Mouse (Mus musculus): Measurements from ENCODE around the gene Arid4a. TPM values are rescaled to one million over a fixed set of nuclear protein-coding genes. Genes with fewer than 3 reads are reported as not detected.

Arid4a gene
- polyA plus RNA-seq, 1 experiment from 2014 or later: 43.4 TPM

- WGBS: 71% methylated on average over 3 of the region's 3 CpGs
- no peaks in the 10 kb centered on the region for H3K9me3 ChIP-seq (ENCODE audit: control insufficient read depth, low read depth, low read length)
- H3K27me3 ChIP-seq (ENCODE audit: control insufficient read depth, insufficient read depth, low read length): no peaks in the 10 kb centered on the region
- no peak for ATAC-seq (ENCODE audit: insufficient number of reproducible peaks, insufficient read depth, low FRiP score, low read depth)
- no peak overlapping the region for H3K4me3 ChIP-seq (ENCODE audit: low read depth, low read length)
- H3K27ac ChIP-seq (ENCODE audit: low read length): no peak overlapping the region
- H3K9ac ChIP-seq (replicated peaks; ENCODE audit: low read depth, low read length): no peak overlapping the region
- H3K4me1 ChIP-seq (ENCODE audit: control insufficient read depth, insufficient read depth, low read length): no peaks in the 10 kb centered on the region
- peaks cover 8% of the 10 kb centered on the region for H3K36me3 ChIP-seq (ENCODE audit: control insufficient read depth, insufficient read depth, low read length)
- no peak overlapping the region for H3K4me2 ChIP-seq (replicated peaks; ENCODE audit: low read depth, low read length)
These were observed 35.3 kb downstream of the Arid4a start for GRCm38 (mm10) chr12:71051079-71051478.

DNA sequence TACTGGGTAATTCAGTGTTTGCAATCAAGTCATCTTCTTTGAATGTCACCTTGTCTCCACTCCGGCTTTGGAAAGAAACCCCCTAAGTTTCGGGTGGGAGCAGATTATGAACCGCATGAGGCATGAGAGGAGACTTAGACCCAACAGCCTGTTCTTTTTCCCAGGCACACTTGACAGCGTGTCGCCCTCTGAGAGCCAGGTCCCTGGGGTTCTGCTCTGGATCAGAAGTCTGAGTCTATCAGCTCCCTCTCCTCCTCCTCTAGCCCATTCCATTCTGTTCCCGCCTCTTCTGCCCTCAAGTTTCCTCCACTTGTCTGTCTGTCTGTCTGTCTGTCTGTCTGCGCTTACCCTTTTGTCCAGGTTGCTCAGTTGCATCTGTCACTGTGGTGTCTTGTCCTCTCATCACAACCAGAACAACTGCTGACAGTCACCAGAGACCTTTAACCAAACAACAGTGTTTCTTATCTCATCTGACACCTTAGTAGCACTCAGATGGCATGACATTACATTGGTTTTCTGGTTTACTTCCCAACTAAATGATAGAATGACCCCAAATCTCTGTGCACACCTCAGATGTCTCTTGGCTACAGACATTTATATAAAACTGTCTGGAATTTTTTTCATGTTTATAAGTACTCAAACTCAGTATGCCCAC is 36.7 kb downstream of the Arid4a start:
- WGBS: 78% methylated on average over 7 of the region's 7 CpGs
- Histone ChIP-seq H3K36me3 (ENCODE audit: control insufficient read depth, insufficient read depth, low read length) (0 out of 2 replicates have a peak, but pooled peaks cover 6% of the 10 kb centered on the region), H3K9me3 (ENCODE audit: control insufficient read depth, low read depth, low read length) (no peaks in the 10 kb centered on the region)

GRCm38 (mm10) chr12:71053031-71053430 is 37.2 kb downstream of the Arid4a start:
- 0 out of 2 replicates have a peak, but pooled peaks cover 6% of the 10 kb centered on the region for H3K36me3 ChIP-seq (ENCODE audit: control insufficient read depth, insufficient read depth, low read length)
- H3K9ac ChIP-seq (replicated peaks; ENCODE audit: low read depth, low read length): no peak overlapping the region
- no peak overlapping the region for H3K27ac ChIP-seq (ENCODE audit: low read length)
- H3K4me3 ChIP-seq (ENCODE audit: low read depth, low read length): no peak overlapping the region
- ATAC-seq (ENCODE audit: insufficient number of reproducible peaks, insufficient read depth, low FRiP score, low read depth): no peak
- no peaks in the 10 kb centered on the region for H3K9me3 ChIP-seq (ENCODE audit: control insufficient read depth, low read depth, low read length)
- no peaks in the 10 kb centered on the region for H3K4me1 ChIP-seq (ENCODE audit: control insufficient read depth, insufficient read depth, low read length)
- H3K27me3 ChIP-seq (ENCODE audit: control insufficient read depth, insufficient read depth, low read length): no peaks in the 10 kb centered on the region
- WGBS: 69% methylated on average over 1 of the region's 1 CpGs
- H3K4me2 ChIP-seq (replicated peaks; ENCODE audit: low read depth, low read length): no peak overlapping the region

More for the DNA sequence above, 36.7 kb downstream of the Arid4a start:
- H3K4me2 ChIP-seq (replicated peaks; ENCODE audit: low read depth, low read length): no peak overlapping the region
- no peak overlapping the region for H3K9ac ChIP-seq (replicated peaks; ENCODE audit: low read depth, low read length)
- no peak overlapping the region for H3K27ac ChIP-seq (ENCODE audit: low read length)
- no peak for ATAC-seq (ENCODE audit: insufficient number of reproducible peaks, insufficient read depth, low FRiP score, low read depth)
- no peak overlapping the region for H3K4me3 ChIP-seq (ENCODE audit: low read depth, low read length)
- no peaks in the 10 kb centered on the region for H3K4me1 ChIP-seq (ENCODE audit: control insufficient read depth, insufficient read depth, low read length)
- no peaks in the 10 kb centered on the region for H3K27me3 ChIP-seq (ENCODE audit: control insufficient read depth, insufficient read depth, low read length)

DNA sequence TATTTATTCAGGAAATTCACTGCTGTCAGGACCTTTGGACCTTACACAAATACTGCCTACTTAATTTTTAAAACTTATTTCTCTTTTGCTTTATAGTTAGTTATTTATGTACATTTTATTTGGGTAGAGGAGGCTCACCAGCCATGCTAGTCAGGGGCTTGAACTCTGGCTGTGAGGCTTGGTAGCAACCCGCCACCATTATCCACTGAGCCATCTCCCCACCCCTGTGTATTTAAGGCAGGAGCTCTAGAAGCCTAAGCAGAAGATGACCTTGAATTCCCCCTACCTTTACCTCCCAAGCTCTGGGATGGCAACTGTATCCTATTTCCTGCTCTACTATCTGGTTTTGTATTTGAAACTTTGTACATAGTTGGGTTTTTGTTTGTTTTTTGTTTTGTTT is 37.7 kb downstream of the Arid4a start:
- Histone ChIP-seq H3K9ac (replicated peaks; ENCODE audit: low read depth, low read length) (no peak overlapping the region), H3K4me2 (replicated peaks; ENCODE audit: low read depth, low read length) (no peak overlapping the region), H3K4me3 (ENCODE audit: low read depth, low read length) (no peak overlapping the region), H3K27me3 (ENCODE audit: control insufficient read depth, insufficient read depth, low read length) (no peaks in the 10 kb centered on the region), H3K4me1 (ENCODE audit: control insufficient read depth, insufficient read depth, low read length) (no peaks in the 10 kb centered on the region), H3K9me3 (ENCODE audit: control insufficient read depth, low read depth, low read length) (no peaks in the 10 kb centered on the region), H3K27ac (ENCODE audit: low read length) (no peak overlapping the region), H3K36me3 (ENCODE audit: control insufficient read depth, insufficient read depth, low read length) (0 out of 2 replicates have a peak, but pooled peaks cover 6% of the 10 kb centered on the region)
- WGBS: 82% methylated on average over 1 of the region's 1 CpGs
- no peak for ATAC-seq (ENCODE audit: insufficient number of reproducible peaks, insufficient read depth, low FRiP score, low read depth)

- Histone ChIP-seq H3K9ac (replicated peaks; ENCODE audit: low read depth, low read length) (no peak overlapping the region), H3K9me3 (ENCODE audit: control insufficient read depth, low read depth, low read length) (no peaks in the 10 kb centered on the region), H3K4me2 (replicated peaks; ENCODE audit: low read depth, low read length) (no peak overlapping the region), H3K4me3 (ENCODE audit: low read depth, low read length) (no peak overlapping the region), H3K27ac (ENCODE audit: low read length) (no peak overlapping the region), H3K4me1 (ENCODE audit: control insufficient read depth, insufficient read depth, low read length) (no peaks in the 10 kb centered on the region), H3K27me3 (ENCODE audit: control insufficient read depth, insufficient read depth, low read length) (no peaks in the 10 kb centered on the region), H3K36me3 (ENCODE audit: control insufficient read depth, insufficient read depth, low read length) (peaks cover 13% of the 10 kb centered on the region)
- ATAC-seq (ENCODE audit: insufficient number of reproducible peaks, insufficient read depth, low FRiP score, low read depth): no peak
- WGBS: 86% methylated on average over 3 of the region's 3 CpGs
These were observed 39.7 kb downstream of the Arid4a start for GRCm38 (mm10) chr12:71055537-71055936.

- H3K9me3 ChIP-seq (ENCODE audit: control insufficient read depth, low read depth, low read length): no peaks in the 10 kb centered on the region
- H3K4me2 ChIP-seq (replicated peaks; ENCODE audit: low read depth, low read length): no peak overlapping the region
- H3K4me1 ChIP-seq (ENCODE audit: control insufficient read depth, insufficient read depth, low read length): no peaks in the 10 kb centered on the region
- H3K27me3 ChIP-seq (ENCODE audit: control insufficient read depth, insufficient read depth, low read length): no peaks in the 10 kb centered on the region
- no peak overlapping the region for H3K27ac ChIP-seq (ENCODE audit: low read length)
- peaks cover 34% of the 10 kb centered on the region for H3K36me3 ChIP-seq (ENCODE audit: control insufficient read depth, insufficient read depth, low read length)
- H3K9ac ChIP-seq (replicated peaks; ENCODE audit: low read depth, low read length): no peak overlapping the region
- WGBS: 93% methylated on average over 7 of the region's 7 CpGs
- no peak for ATAC-seq (ENCODE audit: insufficient number of reproducible peaks, insufficient read depth, low FRiP score, low read depth)
- no peak overlapping the region for H3K4me3 ChIP-seq (ENCODE audit: low read depth, low read length)
These were observed 44.0 kb downstream of the Arid4a start for GRCm38 (mm10) chr12:71059741-71060140.

GRCm38 (mm10) chr12:71069846-71070245 is 54.1 kb downstream of the Arid4a start:
- Histone ChIP-seq H3K27ac (ENCODE audit: low read length) (no peak overlapping the region), H3K4me1 (ENCODE audit: control insufficient read depth, insufficient read depth, low read length) (no peaks in the 10 kb centered on the region), H3K4me3 (ENCODE audit: low read depth, low read length) (no peak overlapping the region), H3K27me3 (ENCODE audit: control insufficient read depth, insufficient read depth, low read length) (no peaks in the 10 kb centered on the region), H3K4me2 (replicated peaks; ENCODE audit: low read depth, low read length) (no peak overlapping the region), H3K9me3 (ENCODE audit: control insufficient read depth, low read depth, low read length) (no peaks in the 10 kb centered on the region), H3K36me3 (ENCODE audit: control insufficient read depth, insufficient read depth, low read length) (peaks cover 63% of the 10 kb centered on the region), H3K9ac (replicated peaks; ENCODE audit: low read depth, low read length) (no peak overlapping the region)
- ATAC-seq (ENCODE audit: insufficient number of reproducible peaks, insufficient read depth, low FRiP score, low read depth): no peak
- WGBS: 91% methylated on average over 17 of the region's 17 CpGs

GRCm38 (mm10) chr12:71072048-71072447 is 56.3 kb downstream of the Arid4a start:
- H3K9ac ChIP-seq (replicated peaks; ENCODE audit: low read depth, low read length): no peak overlapping the region
- H3K27ac ChIP-seq (ENCODE audit: low read length): no peak overlapping the region
- peaks cover 77% of the 10 kb centered on the region for H3K36me3 ChIP-seq (ENCODE audit: control insufficient read depth, insufficient read depth, low read length)
- H3K4me2 ChIP-seq (replicated peaks; ENCODE audit: low read depth, low read length): no peak overlapping the region
- no peaks in the 10 kb centered on the region for H3K27me3 ChIP-seq (ENCODE audit: control insufficient read depth, insufficient read depth, low read length)
- no peaks in the 10 kb centered on the region for H3K4me1 ChIP-seq (ENCODE audit: control insufficient read depth, insufficient read depth, low read length)
- no peaks in the 10 kb centered on the region for H3K9me3 ChIP-seq (ENCODE audit: control insufficient read depth, low read depth, low read length)
- H3K4me3 ChIP-seq (ENCODE audit: low read depth, low read length): no peak overlapping the region
- ATAC-seq (ENCODE audit: insufficient number of reproducible peaks, insufficient read depth, low FRiP score, low read depth): no peak
- 93% methylated on average over 4 of the region's 4 CpGs for WGBS

Measured in stomach, embryonic 14.5 days (tissue).